Mouse (Mus musculus): Measurements from ENCODE around the gene Cdc6.

DNA sequence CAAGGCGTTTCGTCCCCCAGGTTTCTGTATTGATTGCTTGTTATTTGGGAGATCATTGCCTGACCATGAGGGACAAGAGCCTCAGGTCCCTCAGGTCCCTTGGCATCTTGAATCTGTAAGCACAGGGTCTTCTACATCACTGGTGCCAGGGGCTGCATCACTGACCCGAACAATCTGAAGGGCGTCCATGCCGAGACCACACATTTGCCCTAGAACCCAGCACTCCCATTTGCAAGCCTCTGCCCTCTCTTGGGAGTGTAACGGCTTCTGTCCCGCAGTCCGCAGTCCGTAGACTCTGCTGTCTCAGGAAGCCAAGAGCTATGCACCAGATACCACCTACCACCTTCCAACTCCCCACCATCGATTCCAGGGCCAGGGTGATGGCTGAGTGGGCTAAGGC lies 48.7 kb downstream of the Cdc6 start:
- no peak for TF ChIP-seq CTCF (IDR thresholded peaks at IDR 0.05; ENCODE audit: control insufficient read depth, insufficient read depth, insufficient read length)
- no peak for TF ChIP-seq USF1 (IDR thresholded peaks at IDR 0.05; ENCODE audit: low read depth)
